Mouse (Mus musculus) embryonic facial prominence, embryonic 15.5 days (tissue): ENCODE results near the gene Snx17. TPM values are rescaled to one million over a fixed set of nuclear protein-coding genes. Genes with fewer than 3 reads are reported as not detected.
A peak's percentile ranks its signal among the peaks of the same experiment; 100 is the strongest.

ENCODE experiments used
- ATAC-seq: fragments of 200-750 bp; cut with Nextera tagmentation; 2 replicates; pipeline ENCODE4 v1.8.0; 2017; ENCODE audit warnings: low read depth, moderate TSS enrichment; ENCODE audit not compliant: insufficient number of reproducible peaks, low FRiP score, low TSS enrichment
- H3K27ac ChIP-seq: fragments of 300-500 bp; sonication (generic); replicated peaks from 2 replicates; pipeline ENCODE4 v1.5.1; 2015; ENCODE audit warnings: mild to moderate bottlenecking, inconsistent platforms
- H3K27me3 ChIP-seq: fragments of 300-500 bp; sonication (generic); 2 replicates; pipeline ENCODE4 v1.6.1; 2015; ENCODE audit warnings: inconsistent platforms
- H3K36me3 ChIP-seq: fragments of 300-500 bp; sonication (generic); 2 replicates; pipeline ENCODE4 v1.6.1; 2015; ENCODE audit warnings: mild to moderate bottlenecking, inconsistent platforms
- H3K4me1 ChIP-seq: fragments of 300-500 bp; sonication (generic); 2 replicates; pipeline ENCODE4 v1.6.1; 2015; ENCODE audit warnings: inconsistent platforms
- H3K4me2 ChIP-seq: fragments of 300-500 bp; sonication (generic); replicated peaks from 2 replicates; pipeline ENCODE4 v1.6.1; 2015; ENCODE audit warnings: mild to moderate bottlenecking, inconsistent platforms
- H3K4me3 ChIP-seq: fragments of 300-500 bp; sonication (generic); replicated peaks from 2 replicates; pipeline ENCODE4 v1.5.1; 2015; ENCODE audit warnings: mild to moderate bottlenecking, inconsistent platforms
- H3K9ac ChIP-seq: fragments of 300-500 bp; sonication (generic); 2 replicates; pipeline ENCODE4 v1.6.1; 2015; ENCODE audit warnings: inconsistent platforms
- H3K9me3 ChIP-seq: fragments of 300-500 bp; sonication (generic); replicated peaks from 2 replicates; pipeline ENCODE4 v1.6.1; 2016; ENCODE audit warnings: inconsistent platforms
- WGBS: fragments of 180-500 bp; shearing (Covaris S2); methylation state at CpG from one replicate; pipeline ENCODE4 v1.1.7; 2015; 5-methylcytosine and 5-hydroxymethylcytosine counted together
- polyA plus RNA-seq: library from polyadenylated mRNA; unstranded; fragments of >200 nt; fragmentation: Nextera tagmentation; extraction: Ambion mirVana; gene quantifications from 2 replicates; pipeline ENCODE4 v1.2.1, GENCODE M21; 2015

Gene Snx17
- 138 and 150 TPM in 2 replicates for polyA plus RNA-seq

DNA sequence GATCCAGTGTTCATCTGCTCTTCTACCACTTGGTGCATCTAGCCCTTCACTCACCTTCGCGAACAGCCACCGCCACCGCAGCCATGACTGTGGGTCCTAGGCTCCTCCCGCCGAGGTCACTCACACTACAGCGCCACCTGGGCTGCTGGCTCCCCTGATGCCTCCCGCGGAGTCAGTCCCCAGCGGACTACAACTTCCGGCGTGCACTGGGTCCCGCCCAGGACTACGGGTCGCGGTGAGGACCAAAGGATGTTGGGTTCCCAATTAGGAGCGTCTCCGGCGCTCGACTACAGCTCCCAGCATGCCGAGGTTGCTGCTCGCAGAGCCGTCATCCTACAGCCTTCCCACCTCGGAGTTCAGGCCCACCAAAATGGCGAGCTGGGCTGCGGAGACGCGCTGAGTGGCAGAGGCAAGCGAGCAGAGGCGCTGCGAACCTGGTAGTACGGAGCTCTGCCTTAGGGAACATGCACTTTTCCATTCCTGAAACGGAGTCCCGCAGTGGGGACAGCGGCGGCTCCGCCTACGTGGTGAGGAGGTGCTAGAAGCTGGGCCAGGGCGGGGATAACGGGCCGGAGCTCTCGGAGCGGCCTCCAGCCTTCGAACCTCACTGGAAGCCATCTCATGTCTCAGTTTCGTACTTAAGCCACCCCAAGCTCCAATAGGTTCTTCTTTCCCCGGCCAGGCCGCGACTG, at the start of gene Snx17, which contains the start of gene Eif2b4:
Gene Snx17, plus strand, starts transcription at position 289 of the 692 bp plus-strand sequence.
Gene Eif2b4, minus strand, starts transcription at position 492 of the 692 bp plus-strand sequence.
- WGBS: under 1% methylated on average over 47 of the region's 48 CpGs
- H3K9ac ChIP-seq: peak within 1 kb of the TSS; percentile 79
- H3K4me2 ChIP-seq: peak within 1 kb of the TSS; percentile 77
- H3K27me3 ChIP-seq: no peaks in the 10 kb centered on the region
- no peaks in the 10 kb centered on the region for H3K9me3 ChIP-seq
- peaks cover 65% of the 10 kb centered on the region for H3K36me3 ChIP-seq
- H3K4me3 ChIP-seq: peak within 1 kb of the TSS; percentile 71
- ATAC-seq: peak; percentile 97
- H3K4me1 ChIP-seq: peaks cover 25% of the 10 kb centered on the region
- H3K27ac ChIP-seq: peak within 1 kb of the TSS; percentile 88

DNA sequence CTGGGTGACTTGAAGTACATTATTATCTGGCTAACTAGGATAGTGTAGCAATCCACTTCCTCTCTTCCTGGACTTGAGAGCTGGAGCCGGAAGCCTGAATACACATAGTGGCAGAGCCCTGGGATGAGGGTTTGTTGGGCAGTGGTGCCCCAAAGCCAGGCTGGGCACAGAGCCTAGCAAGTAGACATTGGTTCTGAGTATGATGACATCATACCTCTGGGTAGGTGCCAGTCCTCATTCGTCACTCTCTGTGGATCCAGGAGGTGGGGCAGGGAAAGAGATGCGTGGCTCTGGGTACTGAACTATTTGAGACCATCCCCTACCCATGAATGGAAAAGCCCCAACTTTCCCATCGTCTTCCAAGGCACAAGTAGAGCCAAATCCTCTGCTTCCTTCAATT, 43.2 kb upstream of the Snx17 start:
- Histone ChIP-seq H3K9me3 (no peaks in the 10 kb centered on the region), H3K4me3 (no peak overlapping the region), H3K36me3 (peaks cover 28% of the 10 kb centered on the region), H3K27ac (no peak overlapping the region), H3K27me3 (no peaks in the 10 kb centered on the region), H3K4me2 (no peak overlapping the region), H3K4me1 (peaks cover 9% of the 10 kb centered on the region), H3K9ac (no peak overlapping the region)
- ATAC-seq: no peak
- WGBS: 81% methylated on average over 4 of the region's 4 CpGs

DNA sequence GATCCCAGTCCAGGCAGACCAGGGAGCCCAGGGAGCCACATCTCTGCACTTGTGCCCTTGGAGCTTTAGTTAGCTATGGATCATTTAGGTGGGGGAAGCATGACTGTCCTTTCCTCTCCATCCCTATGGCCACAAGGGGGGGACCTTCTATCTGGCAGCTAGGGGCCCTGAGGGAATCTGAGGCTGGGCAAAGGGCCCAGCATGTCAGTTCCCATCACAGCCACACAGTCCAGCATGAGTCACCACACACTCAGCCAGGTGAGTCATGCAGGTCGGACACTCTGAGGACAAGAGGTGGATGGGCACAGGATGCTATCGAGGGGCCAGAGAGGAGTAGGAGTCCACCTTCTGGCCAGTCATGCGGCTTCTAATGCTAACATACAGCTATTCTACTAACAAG, 41.3 kb upstream of the Snx17 start:
- H3K4me2 ChIP-seq: no peak overlapping the region
- no peak for ATAC-seq
- H3K27ac ChIP-seq: no peak overlapping the region
- H3K9ac ChIP-seq: no peak overlapping the region
- peaks cover 17% of the 10 kb centered on the region for H3K36me3 ChIP-seq
- peaks cover 12% of the 10 kb centered on the region for H3K4me1 ChIP-seq
- WGBS: 95% methylated on average over 3 of the region's 3 CpGs
- H3K27me3 ChIP-seq: no peaks in the 10 kb centered on the region
- no peak overlapping the region for H3K4me3 ChIP-seq
- H3K9me3 ChIP-seq: no peaks in the 10 kb centered on the region

- H3K9ac ChIP-seq: peak overlapping the region; percentile 62
- H3K4me2 ChIP-seq: peak overlapping the region; percentile 64
- no peak for ATAC-seq
- H3K36me3 ChIP-seq: peaks cover 32% of the 10 kb centered on the region
- no peaks in the 10 kb centered on the region for H3K27me3 ChIP-seq
- H3K9me3 ChIP-seq: no peaks in the 10 kb centered on the region
- WGBS: 21% methylated on average over 6 of the region's 6 CpGs
- peak overlapping the region; percentile 65 for H3K4me3 ChIP-seq
- peak overlapping the region; percentile 88; the same call in 1 of the 2 replicates for H3K27ac ChIP-seq
- peaks cover 12% of the 10 kb centered on the region for H3K4me1 ChIP-seq
Measured at GRCm38 (mm10) chr5:31153516-31154151, 39.4 kb upstream of the Snx17 start.

DNA sequence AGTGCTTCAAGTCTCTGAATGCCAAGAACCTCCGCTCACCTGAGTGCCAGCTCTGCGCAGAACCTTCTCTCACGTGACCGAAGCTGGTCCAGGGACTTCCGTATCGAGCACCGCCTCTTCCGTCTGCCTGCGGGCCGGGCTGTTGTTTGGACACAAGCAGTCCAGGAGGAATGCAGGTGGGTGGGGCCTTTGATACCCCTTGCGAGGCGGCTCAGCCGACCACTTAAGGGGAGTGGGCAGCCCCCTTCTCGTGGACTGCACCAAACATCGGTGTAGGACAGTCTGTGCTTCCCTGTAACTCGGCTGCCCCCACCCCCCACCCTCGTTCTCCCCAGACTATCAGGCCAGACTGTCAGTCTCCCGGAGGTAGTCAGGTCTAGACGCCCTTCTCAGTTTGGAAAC, 38.9 kb upstream of the Snx17 start, which contains the start of gene Mpv17:
Gene Mpv17, minus strand, starts transcription at position 100 of the 402 bp plus-strand sequence.
- ATAC-seq: peak; percentile 92
- WGBS: under 1% methylated on average over 19 of the region's 19 CpGs
- Histone ChIP-seq H3K4me2 (peak within 1 kb of the TSS; percentile 64), H3K4me1 (peaks cover 12% of the 10 kb centered on the region), H3K9me3 (no peaks in the 10 kb centered on the region), H3K36me3 (peaks cover 37% of the 10 kb centered on the region), H3K9ac (peak within 1 kb of the TSS; percentile 62), H3K27ac (peak within 1 kb of the TSS; percentile 88), H3K27me3 (no peaks in the 10 kb centered on the region), H3K4me3 (peak within 1 kb of the TSS; percentile 65)

- H3K4me1 ChIP-seq: no peaks in the 10 kb centered on the region
- H3K4me2 ChIP-seq: no peak overlapping the region
- peaks cover 88% of the 10 kb centered on the region for H3K36me3 ChIP-seq
- H3K27me3 ChIP-seq: no peaks in the 10 kb centered on the region
- no peak for ATAC-seq
- H3K9ac ChIP-seq: no peak overlapping the region
- H3K4me3 ChIP-seq: no peak overlapping the region
- H3K27ac ChIP-seq: no peak overlapping the region
- H3K9me3 ChIP-seq: no peaks in the 10 kb centered on the region
Measured at GRCm38 (mm10) chr5:31162462-31162861, 30.6 kb upstream of the Snx17 start.

DNA sequence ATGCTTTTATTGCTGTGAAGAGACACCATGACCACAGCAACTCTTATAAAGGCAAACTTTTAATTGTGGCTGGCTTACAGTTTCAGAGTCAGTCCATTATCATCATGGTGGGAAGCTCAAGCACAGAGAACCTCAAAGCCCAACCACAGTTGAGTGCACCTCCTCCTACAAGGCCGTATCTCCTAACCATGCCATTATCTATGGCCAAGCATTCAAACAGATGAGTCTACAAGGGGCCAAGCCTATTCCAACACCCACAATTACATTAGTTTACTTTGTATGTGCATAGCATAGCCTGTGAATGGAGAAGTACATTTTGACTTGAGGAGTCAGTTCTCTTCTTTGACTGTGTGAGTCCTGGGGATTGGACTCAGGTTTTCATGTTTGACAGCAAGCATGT, 28.1 kb upstream of the Snx17 start:
- no peak overlapping the region for H3K4me2 ChIP-seq
- H3K27me3 ChIP-seq: no peaks in the 10 kb centered on the region
- H3K9me3 ChIP-seq: no peaks in the 10 kb centered on the region
- no peak overlapping the region for H3K4me3 ChIP-seq
- no peak overlapping the region for H3K27ac ChIP-seq
- WGBS: 94% methylated on average over 1 of the region's 1 CpGs
- no peak overlapping the region for H3K9ac ChIP-seq
- H3K4me1 ChIP-seq: no peaks in the 10 kb centered on the region
- ATAC-seq: no peak
- H3K36me3 ChIP-seq: peaks cover 88% of the 10 kb centered on the region

- ATAC-seq: no peak
- Histone ChIP-seq H3K4me3 (no peak overlapping the region), H3K36me3 (peaks cover 87% of the 10 kb centered on the region), H3K4me2 (no peak overlapping the region), H3K9me3 (no peaks in the 10 kb centered on the region), H3K4me1 (no peaks in the 10 kb centered on the region), H3K9ac (no peak overlapping the region), H3K27me3 (no peaks in the 10 kb centered on the region), H3K27ac (no peak overlapping the region)
- WGBS: 88% methylated on average over 4 of the region's 4 CpGs
Measured at GRCm38 (mm10) chr5:31168630-31169029, 24.4 kb upstream of the Snx17 start.

GRCm38 (mm10) chr5:31179301-31179765, 13.7 kb upstream of the Snx17 start:
- peak overlapping the region; percentile 99 for H3K27ac ChIP-seq
- no peaks in the 10 kb centered on the region for H3K27me3 ChIP-seq
- WGBS: 0% methylated on average over 25 of the region's 25 CpGs
- peak overlapping the region; percentile 93 for H3K4me3 ChIP-seq
- peak overlapping the region; percentile 83 for H3K4me2 ChIP-seq
- peak overlapping the region; percentile 71 for H3K9ac ChIP-seq
- H3K4me1 ChIP-seq: peaks cover 8% of the 10 kb centered on the region; the same call in 1 of the 2 replicates
- peak; percentile 49; the same call in 1 of the 2 replicates for ATAC-seq
- peaks cover 12% of the 10 kb centered on the region for H3K36me3 ChIP-seq
- H3K9me3 ChIP-seq: no peaks in the 10 kb centered on the region

- Histone ChIP-seq H3K9me3 (no peaks in the 10 kb centered on the region), H3K27me3 (no peaks in the 10 kb centered on the region), H3K4me1 (peaks cover 8% of the 10 kb centered on the region; the same call in 1 of the 2 replicates), H3K4me2 (peak within 1 kb of the TSS; percentile 83), H3K9ac (peak within 1 kb of the TSS; percentile 71), H3K27ac (peak within 1 kb of the TSS; percentile 99), H3K4me3 (peak within 1 kb of the TSS; percentile 93), H3K36me3 (peaks cover 7% of the 10 kb centered on the region; the same call in 1 of the 2 replicates)
- peak; percentile 98 for ATAC-seq
- under 1% methylated on average over 59 of the region's 59 CpGs for WGBS
Measured at GRCm38 (mm10) chr5:31179766-31180630, 13.0 kb upstream of the Snx17 start, which contains the start of the genes Gm29609 and Gtf3c2. Gene Gm29609, minus strand, starts transcription at chr5:31179911. Gene Gtf3c2, minus strand, starts transcription at chr5:31180144.
